Mouse (Mus musculus) cortical plate, adult 2 months (tissue): ENCODE data around the gene Hist1h3e.
"Not testable (repeated sequence)": the region's sequence is repeated elsewhere in the genome, so short reads cannot be mapped to it uniquely, and the experiment has no call there.

ENCODE experiments used
- CTCF ChIP-seq: fragments of 200-500 bp; IDR thresholded peaks from 2 replicates; pipeline ENCODE4 v1.5.1; 2011; ENCODE audit warnings: mild to moderate bottlenecking, control low read depth, low read length; ENCODE audit not compliant: insufficient read depth; ENCODE audit errors: extremely low read depth
- POLR2A ChIP-seq: fragments of 200-500 bp; IDR thresholded peaks from 2 replicates; pipeline ENCODE4 v1.6.1; 2011; ENCODE audit warnings: mild to moderate bottlenecking, low read length, control low read depth; ENCODE audit not compliant: insufficient read depth; ENCODE audit errors: extremely low read depth

DNA sequence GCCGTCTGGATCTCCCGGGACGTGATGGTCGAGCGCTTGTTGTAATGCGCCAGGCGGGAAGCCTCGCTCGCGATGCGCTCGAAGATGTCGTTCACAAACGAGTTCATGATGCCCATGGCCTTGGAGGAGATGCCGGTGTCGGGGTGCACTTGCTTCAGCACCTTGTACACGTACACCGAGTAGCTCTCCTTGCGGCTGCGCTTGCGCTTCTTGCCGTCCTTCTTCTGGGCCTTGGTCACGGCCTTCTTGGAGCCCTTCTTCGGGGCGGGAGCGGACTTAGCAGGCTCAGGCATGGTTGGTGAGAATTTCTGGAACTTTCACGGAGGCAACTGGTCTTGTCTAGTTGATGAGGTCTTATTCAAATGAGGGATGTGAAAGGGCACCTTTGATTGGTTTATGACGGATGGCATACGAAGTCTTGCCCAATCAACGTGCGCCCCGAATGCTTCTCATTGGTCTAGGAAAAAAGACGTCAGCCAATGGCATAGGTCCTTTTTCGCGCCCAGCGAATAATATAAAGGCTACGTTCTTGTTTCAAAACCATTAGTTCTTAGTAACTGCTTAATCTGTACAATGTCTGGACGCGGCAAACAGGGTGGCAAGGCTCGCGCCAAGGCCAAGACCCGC is 11.8 kb upstream of the Hist1h3e start, which contains the start of the genes Hist1h2bf and Hist1h2ad:
- TF ChIP-seq POLR2A, CTCF: not testable (repeated sequence)
